Mouse (Mus musculus): ENCODE data around the gene Psmb4. TPM values are rescaled to one million over a fixed set of nuclear protein-coding genes. Genes with fewer than 3 reads are reported as not detected.

Gene Psmb4
- total RNA-seq, 2 experiments from 2014 or later: 330 to 360 TPM

Other genes with a start within 250 kb of the Psmb4 start
- not detected for gene Gm10972, start 243.8 kb downstream of the Psmb4 start, total RNA-seq (2021)
- gene Tuft1, start 228.1 kb downstream of the Psmb4 start, total RNA-seq (2021): 1 to 10 TPM; 1.6 to 1.8 TPM
- gene Selenbp2, start 193.4 kb downstream of the Psmb4 start, total RNA-seq (2021): 1 to 10 TPM; 1.6 to 2.4 TPM
- under 1 TPM; 0.61 to 0.88 TPM for gene Cgn, start 100.5 kb downstream of the Psmb4 start, total RNA-seq (2021)
- gene Pogz, start 49.4 kb downstream of the Psmb4 start, total RNA-seq (2021): 10 to 100 TPM; 38.4 to 39.2 TPM
- gene Selenbp1, start 46.1 kb upstream of the Psmb4 start, total RNA-seq (2021): 10 to 100 TPM; 14.8 to 15.4 TPM
- gene Rfx5, start 67.1 kb upstream of the Psmb4 start, total RNA-seq (2021): 10 to 100 TPM; 14.7 to 16.8 TPM
- gene Pi4kb, start 87.8 kb upstream of the Psmb4 start, total RNA-seq (2021): 10 to 100 TPM; 47.5 to 49.3 TPM
- gene Zfp687, start 128.5 kb upstream of the Psmb4 start, total RNA-seq (2021): 10 to 100 TPM; 29.6 to 34.7 TPM
- 100 to 1,000 TPM; 175 to 200 TPM for gene Psmd4, start 155.7 kb upstream of the Psmb4 start, total RNA-seq (2021)
- 10 to 100 TPM; 22.7 to 26.2 TPM for gene Pip5k1a, start 220.0 kb upstream of the Psmb4 start, total RNA-seq (2021)
- gene Vps72, start 224.1 kb upstream of the Psmb4 start, total RNA-seq (2021): 10 to 100 TPM; 62.3 to 71.2 TPM
- gene Tmod4, start 237.5 kb upstream of the Psmb4 start, total RNA-seq (2021): 100 to 1,000 TPM; 250 to 275 TPM
- gene Scnm1, start 247.1 kb upstream of the Psmb4 start, total RNA-seq (2021): 10 to 100 TPM; 48.8 to 51.2 TPM
- 1 to 10 TPM; 6.8 to 7.0 TPM for gene Lysmd1, start 247.1 kb upstream of the Psmb4 start, total RNA-seq (2021)